Mouse (Mus musculus) layer of hippocampus, postnatal 36 days (tissue): Measurements from ENCODE around the gene Nedd9. TPM values are rescaled to one million over a fixed set of nuclear protein-coding genes. Genes with fewer than 3 reads are reported as not detected.

Experiments
- DNase-seq, 2 experiments: peaks; one replicate each; pipeline ENCODE4 v3.0.0; 2022
- total RNA-seq, 2 experiments: library from RNA; stranded (reverse); gene quantifications; 2 replicates each; pipeline ENCODE4 v1.2.3; 2021

Nedd9 gene
- total RNA-seq, 2 experiments from 2014 or later, result 11.5 to 12.3 TPM

- DNase-seq, result no peak
These were observed 33.7 kb downstream of the Nedd9 start for GRCm38 (mm10) chr13:41453227-41454193.

- DNase-seq, result no peak
These were observed 36.3 kb downstream of the Nedd9 start for GRCm38 (mm10) chr13:41450821-41451220.

GRCm38 (mm10) chr13:41449211-41449610, 38.0 kb downstream of the Nedd9 start:
- DNase-seq, result no peak

DNA sequence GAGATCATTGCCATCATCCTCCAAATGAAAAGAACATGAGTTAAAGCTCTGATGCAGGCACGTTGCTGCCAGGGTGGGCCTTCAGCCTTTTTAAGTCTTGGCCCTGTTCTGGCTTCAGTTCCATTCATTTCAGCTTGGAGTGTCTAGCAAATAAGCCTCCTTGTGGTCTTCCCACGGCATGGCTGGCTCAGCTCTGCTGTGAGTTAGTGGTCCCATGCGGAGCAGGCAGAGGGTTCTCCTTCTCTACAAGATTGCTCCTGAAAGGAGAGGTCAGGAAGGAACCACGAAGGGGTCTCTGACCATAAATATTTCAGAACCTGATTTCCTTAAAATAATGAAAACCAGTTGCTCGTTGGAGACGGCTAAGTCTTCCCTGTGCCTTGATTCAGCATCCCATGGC, 40.0 kb downstream of the Nedd9 start:
- no peak for DNase-seq

- no peak for DNase-seq
These were observed 40.6 kb downstream of the Nedd9 start for GRCm38 (mm10) chr13:41446591-41446990.

DNA sequence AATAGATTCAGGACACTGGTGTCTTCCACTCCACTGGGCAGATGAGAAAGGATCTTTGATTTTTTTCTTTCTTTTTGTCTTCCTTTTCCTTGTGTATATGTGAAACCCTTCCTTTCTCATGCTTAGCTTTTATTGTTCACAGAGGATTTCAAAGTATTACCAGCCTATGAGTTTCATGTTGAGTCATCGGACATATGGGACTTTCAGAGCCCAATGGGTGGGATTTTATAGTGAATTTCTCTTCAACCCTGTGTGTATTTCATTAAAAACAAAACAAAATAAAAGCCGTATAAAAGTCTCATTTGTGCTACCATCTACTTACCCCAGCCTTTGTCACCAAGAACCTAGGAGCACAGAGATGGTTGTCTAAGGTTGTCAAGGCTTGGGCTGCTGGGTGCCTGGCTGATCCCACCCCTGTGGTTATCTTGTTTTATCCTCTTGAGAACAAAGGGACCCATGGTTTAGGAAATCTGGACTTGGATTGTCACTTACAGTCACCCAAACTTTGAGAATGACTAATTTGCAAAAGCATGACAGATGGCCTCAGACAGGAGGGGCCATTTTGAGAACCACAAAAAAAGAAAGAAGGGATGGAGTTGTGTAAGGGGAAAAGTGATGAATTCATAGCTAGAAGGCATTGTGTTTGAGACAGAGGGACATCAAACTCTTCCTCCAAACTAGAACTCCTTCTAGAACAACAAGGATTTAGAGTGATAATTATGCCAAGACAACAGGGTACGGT, 41.9 kb downstream of the Nedd9 start:
- DNase-seq, result no peak

GRCm38 (mm10) chr13:41444230-41444629, 42.9 kb downstream of the Nedd9 start:
- DNase-seq, result no peak

GRCm38 (mm10) chr13:41442145-41442544, 45.0 kb downstream of the Nedd9 start:
- no peak for DNase-seq

DNA sequence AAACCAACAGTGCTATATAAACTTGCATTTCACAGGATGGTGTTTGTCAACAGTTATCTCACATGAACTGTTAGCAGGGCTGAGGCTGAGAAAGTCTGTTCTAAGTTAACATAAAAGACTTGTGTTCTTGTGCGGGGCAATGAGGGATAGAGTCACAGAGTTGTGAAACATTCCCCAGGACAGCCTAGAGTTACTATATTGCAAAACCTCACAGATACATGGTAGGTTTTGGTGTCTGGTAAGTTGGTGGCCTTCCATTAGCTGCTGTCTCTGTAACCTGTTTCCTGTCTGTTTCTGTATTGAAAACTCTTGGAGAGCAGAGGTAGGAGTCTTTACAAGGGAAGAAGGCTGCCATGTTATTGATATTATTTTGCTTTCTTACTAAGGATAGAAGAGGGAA, 47.0 kb downstream of the Nedd9 start:
- DNase-seq, result no peak

GRCm38 (mm10) chr13:41437390-41437789, 49.8 kb downstream of the Nedd9 start:
- no peak for DNase-seq

DNA sequence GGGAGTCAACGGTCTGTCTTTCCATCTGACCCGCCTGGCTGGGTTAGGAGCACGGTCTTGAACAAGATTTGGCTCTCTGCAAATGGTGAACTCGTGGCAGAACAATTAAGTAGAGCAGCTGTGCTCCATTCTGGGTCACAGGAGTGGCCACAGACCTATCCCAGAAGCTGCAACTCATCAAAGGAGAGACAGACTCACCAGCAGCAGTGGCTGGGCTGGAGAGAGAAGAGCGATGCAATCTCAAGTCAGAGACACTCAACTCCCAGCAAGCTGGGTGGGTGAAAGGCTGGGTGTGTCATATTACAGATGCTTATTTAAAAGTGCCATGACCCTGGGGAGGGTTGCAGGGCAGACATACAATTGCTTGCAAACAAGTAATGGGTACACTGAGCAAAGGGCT, 50.4 kb downstream of the Nedd9 start:
- no peak for DNase-seq

DNA sequence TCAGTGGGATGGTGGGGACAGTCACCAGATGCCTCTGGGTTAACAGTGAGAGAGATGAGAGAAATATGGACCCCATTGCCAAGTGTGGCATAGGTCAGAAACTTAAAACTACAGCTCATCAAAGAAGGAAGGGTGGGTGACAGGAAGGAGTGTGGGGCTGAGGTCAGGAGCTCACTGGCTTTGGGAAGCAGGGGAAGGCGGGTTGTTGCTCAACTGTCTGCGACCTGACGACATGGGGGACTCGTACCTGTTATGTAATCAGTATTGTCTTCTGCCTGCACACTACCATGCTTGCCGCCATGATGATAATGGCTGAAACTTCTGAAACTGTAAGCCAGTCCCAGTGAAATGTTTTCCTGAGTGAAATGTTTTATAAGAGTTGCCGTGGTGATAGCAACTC, 54.0 kb downstream of the Nedd9 start:
- DNase-seq, result no peak

DNA sequence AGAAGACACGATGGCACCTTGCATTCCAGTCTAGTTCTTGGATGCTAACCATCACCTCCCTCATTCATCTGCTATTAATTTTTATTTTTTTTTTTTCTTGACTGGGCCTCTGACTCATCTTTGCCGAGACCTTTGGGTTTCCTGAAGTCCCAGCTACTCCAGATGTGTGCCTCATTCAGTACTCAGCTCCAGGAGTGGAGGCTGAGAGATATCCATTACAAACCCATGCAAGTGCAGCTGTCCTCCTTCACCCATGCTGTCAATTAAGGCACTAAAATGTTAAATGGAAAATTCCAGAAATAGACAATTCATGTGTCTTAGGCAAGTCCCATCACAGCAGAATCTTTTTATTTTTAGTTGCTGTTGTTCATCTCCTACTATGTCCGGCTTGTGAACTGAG, 55.4 kb downstream of the Nedd9 start:
- no peak for DNase-seq

- DNase-seq, result no peak
These were observed 60.1 kb downstream of the Nedd9 start for GRCm38 (mm10) chr13:41427046-41427445.

DNA sequence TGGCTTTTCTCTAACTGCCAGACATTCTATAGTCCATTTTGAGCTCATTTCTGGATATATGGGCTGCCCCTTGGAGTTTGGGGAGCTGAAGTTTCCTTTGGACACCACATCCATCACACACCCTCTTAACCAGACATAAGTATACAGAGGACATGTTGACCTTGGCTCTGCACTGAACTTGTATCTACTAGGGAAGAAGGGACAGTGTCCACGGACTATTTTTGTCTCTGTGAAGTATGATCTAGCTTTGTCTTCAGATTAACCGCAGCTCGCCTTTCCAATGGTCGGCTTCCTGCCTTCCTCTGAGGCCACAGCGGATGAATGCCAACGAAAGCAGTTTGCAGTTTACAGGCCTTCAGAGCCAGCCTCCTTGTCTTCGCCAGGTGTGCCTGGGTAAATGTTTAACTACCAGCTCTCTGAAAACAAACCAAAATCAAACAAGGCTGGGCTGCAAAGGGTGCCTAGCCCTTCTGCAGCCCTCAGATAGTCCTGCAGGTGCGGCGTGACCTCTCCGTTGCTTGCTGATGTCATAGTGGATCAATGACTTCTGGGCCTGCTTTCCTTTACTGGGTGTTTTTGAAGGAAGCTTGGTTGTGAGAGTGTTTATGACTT, 63.6 kb downstream of the Nedd9 start:
- DNase-seq, result no peak

DNA sequence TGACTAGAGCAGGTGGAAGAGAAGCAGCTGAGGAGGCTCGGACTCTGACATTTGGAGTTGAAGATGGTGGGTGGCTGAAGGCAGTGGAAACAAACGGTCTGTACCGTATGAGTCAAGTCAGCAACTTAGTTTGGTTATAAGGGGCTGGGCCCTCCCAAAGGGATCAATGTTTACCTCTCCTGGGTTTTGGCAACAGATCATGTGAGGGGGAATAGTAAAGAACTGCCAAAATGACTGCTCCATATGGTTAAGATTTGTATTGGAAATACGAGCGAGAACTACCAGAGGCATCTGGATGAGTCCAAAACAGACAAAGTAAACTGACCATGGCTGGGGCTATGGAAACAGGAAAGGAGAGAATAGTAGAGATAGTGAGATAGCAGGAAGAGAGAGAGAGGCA, 64.6 kb downstream of the Nedd9 start:
- DNase-seq, result no peak

GRCm38 (mm10) chr13:41420376-41420775, 66.8 kb downstream of the Nedd9 start:
- DNase-seq, result no peak

DNA sequence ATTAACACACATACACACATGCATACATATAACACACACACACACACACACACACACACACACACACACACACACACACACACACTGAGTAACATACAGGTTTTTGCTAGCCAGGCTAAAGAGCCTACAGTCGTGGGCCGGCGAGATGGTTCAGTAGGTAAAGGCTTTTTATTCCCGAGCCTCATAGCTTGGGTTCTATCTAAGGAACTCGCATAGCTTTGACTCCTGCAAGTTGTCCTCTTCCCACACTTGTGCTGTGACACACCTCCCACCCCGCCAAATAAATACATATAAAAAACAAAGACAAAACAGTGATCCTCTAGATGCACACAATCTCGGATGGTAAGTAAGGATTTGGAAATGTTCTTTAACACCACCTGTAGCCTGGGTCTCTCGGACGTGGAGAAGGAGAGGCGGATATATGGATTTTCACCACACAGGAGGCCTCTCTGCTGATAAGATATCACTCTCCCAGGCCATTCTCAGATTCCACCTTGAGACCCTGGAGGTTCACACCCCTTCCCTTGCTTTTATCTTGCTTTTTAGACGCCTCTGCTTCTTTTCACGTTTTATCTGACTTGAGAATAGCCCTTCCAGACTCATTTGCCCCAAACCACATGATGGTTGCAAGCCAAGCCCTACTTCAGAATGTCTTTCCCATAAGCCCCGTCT, 68.8 kb downstream of the Nedd9 start:
- no peak for DNase-seq

- DNase-seq, result no peak
These were observed 70.8 kb downstream of the Nedd9 start for GRCm38 (mm10) chr13:41416065-41417016.

- no peak for DNase-seq
These were observed 76.7 kb downstream of the Nedd9 start for GRCm38 (mm10) chr13:41410191-41411074.
